Mouse (Mus musculus) spleen, adult 2 months (tissue): ENCODE measurements at regions not wholly inside any gene's neighbourhood (a gene's known extent, or its start where the extent isn't known, plus 50 kb on each side); places are given as distances from the start of the nearest gene placed in this dataset.

Experiments used
- CTCF ChIP-seq: fragments of 200-500 bp; IDR thresholded peaks from 2 replicates; pipeline ENCODE4 v1.5.1; 2011; ENCODE audit warnings: mild to moderate bottlenecking, inconsistent platforms; ENCODE audit not compliant: insufficient read depth, insufficient read length, insufficient replicate concordance; ENCODE audit errors: extremely low read depth
- POLR2A ChIP-seq: fragments of 200-500 bp; IDR thresholded peaks from 2 replicates; pipeline ENCODE4 v1.6.1; 2011; ENCODE audit warnings: low read depth, low read length, inconsistent platforms

- no peak for TF ChIP-seq CTCF
- TF ChIP-seq POLR2A, result no peak
Measured at GRCm38 (mm10) chr2:50819305-50819665, 329.6 kb downstream of the Rnd3 start.
